Mouse (Mus musculus): Measurements from ENCODE around the gene Rgs10. TPM values are rescaled to one million over a fixed set of nuclear protein-coding genes. Genes with fewer than 3 reads are reported as not detected.

Rgs10 gene
- polyA plus RNA-seq, 1 experiment from 2014 or later, result 8.3 TPM

GRCm38 (mm10) chr7:128383726-128384463 lies 34.7 kb downstream of the Rgs10 start:
- H3K27ac ChIP-seq, result no peak overlapping the region
- 53% methylated on average over 10 of the region's 10 CpGs for WGBS
- H3K9ac ChIP-seq, result no peak overlapping the region
- peaks cover 20% of the 10 kb centered on the region for H3K4me1 ChIP-seq (replicated peaks)
- H3K27me3 ChIP-seq, result no peaks in the 10 kb centered on the region
- H3K4me3 ChIP-seq, result no peak overlapping the region
- H3K36me3 ChIP-seq, result no peaks in the 10 kb centered on the region
- no peak for ATAC-seq (replicated peaks; ENCODE audit: insufficient number of reproducible peaks, insufficient read depth, low FRiP score, low read depth)
- no peaks in the 10 kb centered on the region for H3K9me3 ChIP-seq (replicated peaks)
- no peak overlapping the region for H3K4me2 ChIP-seq

- Histone ChIP-seq H3K4me3 (no peak overlapping the region), H3K36me3 (no peaks in the 10 kb centered on the region), H3K9me3 (replicated peaks) (no peaks in the 10 kb centered on the region), H3K27ac (no peak overlapping the region), H3K4me1 (replicated peaks) (peaks cover 14% of the 10 kb centered on the region), H3K27me3 (no peaks in the 10 kb centered on the region), H3K9ac (no peak overlapping the region), H3K4me2 (no peak overlapping the region)
- WGBS, result 69% methylated on average over 7 of the region's 7 CpGs
- ATAC-seq (replicated peaks; ENCODE audit: insufficient number of reproducible peaks, insufficient read depth, low FRiP score, low read depth), result no peak
Measured at GRCm38 (mm10) chr7:128383189-128383725, 35.3 kb downstream of the Rgs10 start.

- Histone ChIP-seq H3K9ac (no peak overlapping the region), H3K27me3 (no peaks in the 10 kb centered on the region), H3K9me3 (replicated peaks) (no peaks in the 10 kb centered on the region), H3K4me2 (no peak overlapping the region), H3K27ac (no peak overlapping the region), H3K4me3 (no peak overlapping the region), H3K4me1 (replicated peaks) (peaks cover 13% of the 10 kb centered on the region), H3K36me3 (no peaks in the 10 kb centered on the region)
- 91% methylated on average over 6 of the region's 6 CpGs for WGBS
- ATAC-seq (replicated peaks; ENCODE audit: insufficient number of reproducible peaks, insufficient read depth, low FRiP score, low read depth), result no peak
Measured at GRCm38 (mm10) chr7:128382527-128382860, 36.1 kb downstream of the Rgs10 start.

- H3K36me3 ChIP-seq, result no peaks in the 10 kb centered on the region
- H3K27me3 ChIP-seq, result no peaks in the 10 kb centered on the region
- no peak for ATAC-seq (replicated peaks; ENCODE audit: insufficient number of reproducible peaks, insufficient read depth, low FRiP score, low read depth)
- H3K9ac ChIP-seq, result no peak overlapping the region
- no peaks in the 10 kb centered on the region for H3K9me3 ChIP-seq (replicated peaks)
- H3K27ac ChIP-seq, result no peak overlapping the region
- peaks cover 13% of the 10 kb centered on the region for H3K4me1 ChIP-seq (replicated peaks)
- no peak overlapping the region for H3K4me2 ChIP-seq
- H3K4me3 ChIP-seq, result no peak overlapping the region
- WGBS, result 67% methylated on average over 14 of the region's 14 CpGs
Measured at GRCm38 (mm10) chr7:128381811-128382526, 36.6 kb downstream of the Rgs10 start.

- 79% methylated on average over 2 of the region's 2 CpGs for WGBS
- no peak for ATAC-seq (replicated peaks; ENCODE audit: insufficient number of reproducible peaks, insufficient read depth, low FRiP score, low read depth)
- H3K4me1 ChIP-seq (replicated peaks), result peaks cover 13% of the 10 kb centered on the region
Measured at GRCm38 (mm10) chr7:128381001-128381400, 37.6 kb downstream of the Rgs10 start.

GRCm38 (mm10) chr7:128379162-128379805 lies 39.3 kb downstream of the Rgs10 start:
- Histone ChIP-seq H3K9ac (no peak overlapping the region), H3K27me3 (no peaks in the 10 kb centered on the region), H3K4me3 (no peak overlapping the region), H3K4me2 (peak overlapping the region; percentile 25; the same call in 1 of the 2 replicates), H3K9me3 (replicated peaks) (no peaks in the 10 kb centered on the region), H3K27ac (peak overlapping the region; percentile 46; the same call in 1 of the 2 replicates), H3K4me1 (replicated peaks) (peaks cover 13% of the 10 kb centered on the region), H3K36me3 (no peaks in the 10 kb centered on the region)
- WGBS, result 63% methylated on average over 16 of the region's 16 CpGs
- ATAC-seq (replicated peaks; ENCODE audit: insufficient number of reproducible peaks, insufficient read depth, low FRiP score, low read depth), result no peak

More at GRCm38 (mm10) chr7:128381001-128381400, 37.6 kb downstream of the Rgs10 start:
- Histone ChIP-seq H3K36me3 (no peaks in the 10 kb centered on the region), H3K9ac (no peak overlapping the region), H3K4me2 (no peak overlapping the region), H3K9me3 (replicated peaks) (no peaks in the 10 kb centered on the region), H3K27ac (no peak overlapping the region), H3K27me3 (no peaks in the 10 kb centered on the region), H3K4me3 (no peak overlapping the region)

GRCm38 (mm10) chr7:128376206-128376701 lies 42.3 kb downstream of the Rgs10 start:
- H3K27ac ChIP-seq, result no peak overlapping the region
- WGBS, result 77% methylated on average over 11 of the region's 11 CpGs
- H3K4me1 ChIP-seq (replicated peaks), result peaks cover 13% of the 10 kb centered on the region
- H3K4me3 ChIP-seq, result no peak overlapping the region
- no peaks in the 10 kb centered on the region for H3K9me3 ChIP-seq (replicated peaks)
- H3K36me3 ChIP-seq, result no peaks in the 10 kb centered on the region
- no peak overlapping the region for H3K4me2 ChIP-seq
- ATAC-seq (replicated peaks; ENCODE audit: insufficient number of reproducible peaks, insufficient read depth, low FRiP score, low read depth), result no peak
- no peak overlapping the region for H3K9ac ChIP-seq
- no peaks in the 10 kb centered on the region for H3K27me3 ChIP-seq

- no peaks in the 10 kb centered on the region for H3K36me3 ChIP-seq
- H3K9me3 ChIP-seq (replicated peaks), result no peaks in the 10 kb centered on the region
- H3K4me1 ChIP-seq (replicated peaks), result peaks cover 2% of the 10 kb centered on the region
- no peak for ATAC-seq (replicated peaks; ENCODE audit: insufficient number of reproducible peaks, insufficient read depth, low FRiP score, low read depth)
- H3K4me2 ChIP-seq, result no peak overlapping the region
- no peak overlapping the region for H3K9ac ChIP-seq
- WGBS, result 87% methylated on average over 11 of the region's 11 CpGs
- H3K27me3 ChIP-seq, result no peaks in the 10 kb centered on the region
- no peak overlapping the region for H3K27ac ChIP-seq
- H3K4me3 ChIP-seq, result no peak overlapping the region
Measured at GRCm38 (mm10) chr7:128374156-128374555, 44.4 kb downstream of the Rgs10 start.

- Histone ChIP-seq H3K27ac (no peak overlapping the region), H3K36me3 (no peaks in the 10 kb centered on the region), H3K4me3 (no peak overlapping the region), H3K4me1 (replicated peaks) (no peaks in the 10 kb centered on the region), H3K9ac (no peak overlapping the region), H3K27me3 (no peaks in the 10 kb centered on the region), H3K9me3 (replicated peaks) (no peaks in the 10 kb centered on the region), H3K4me2 (no peak overlapping the region)
- WGBS, result 78% methylated on average over 8 of the region's 8 CpGs
- no peak for ATAC-seq (replicated peaks; ENCODE audit: insufficient number of reproducible peaks, insufficient read depth, low FRiP score, low read depth)
Measured at GRCm38 (mm10) chr7:128373751-128374150, 44.8 kb downstream of the Rgs10 start.

GRCm38 (mm10) chr7:128372331-128372730 lies 46.2 kb downstream of the Rgs10 start:
- Histone ChIP-seq H3K36me3 (no peaks in the 10 kb centered on the region), H3K4me3 (no peak overlapping the region), H3K9ac (no peak overlapping the region), H3K4me1 (replicated peaks) (no peaks in the 10 kb centered on the region), H3K27ac (no peak overlapping the region), H3K4me2 (no peak overlapping the region), H3K27me3 (no peaks in the 10 kb centered on the region), H3K9me3 (replicated peaks) (no peaks in the 10 kb centered on the region)
- WGBS, result 63% methylated on average over 3 of the region's 3 CpGs
- ATAC-seq (replicated peaks; ENCODE audit: insufficient number of reproducible peaks, insufficient read depth, low FRiP score, low read depth), result no peak

- 64% methylated on average over 12 of the region's 12 CpGs for WGBS
Measured at GRCm38 (mm10) chr7:128369366-128369765, 49.2 kb downstream of the Rgs10 start.

More at GRCm38 (mm10) chr7:128369366-128369765, 49.2 kb downstream of the Rgs10 start:
- H3K27ac ChIP-seq, result no peak overlapping the region
- no peaks in the 10 kb centered on the region for H3K27me3 ChIP-seq
- no peak overlapping the region for H3K4me3 ChIP-seq
- no peaks in the 10 kb centered on the region for H3K36me3 ChIP-seq
- no peak overlapping the region for H3K4me2 ChIP-seq
- no peaks in the 10 kb centered on the region for H3K9me3 ChIP-seq (replicated peaks)
- H3K4me1 ChIP-seq (replicated peaks), result 0 out of 2 replicates have a peak, but pooled peaks cover 4% of the 10 kb centered on the region
- H3K9ac ChIP-seq, result no peak overlapping the region
- no peak for ATAC-seq (replicated peaks; ENCODE audit: insufficient number of reproducible peaks, insufficient read depth, low FRiP score, low read depth)

Measured in heart, embryonic 15.5 days (tissue).